Mouse (Mus musculus) heart, postnatal 0 days (tissue): ENCODE results near the gene Alpi. TPM values are rescaled to one million over a fixed set of nuclear protein-coding genes. Genes with fewer than 3 reads are reported as not detected.
A peak's percentile ranks its signal among the peaks of the same experiment; 100 is the strongest.

Experiments used
- ATAC-seq: fragments of 200-750 bp; cut with Nextera tagmentation; 2 replicates; pipeline ENCODE4 v1.8.0; 2017; ENCODE audit warnings: low read depth, moderate number of reproducible peaks, moderate library complexity; ENCODE audit not compliant: insufficient read depth
- DNase-seq: peaks from one replicate; pipeline ENCODE4 v3.0.0-alpha.2; 2016; ENCODE audit warnings: low spot score
- H3K27ac ChIP-seq: fragments of 300-500 bp; sonication (generic); 2 replicates; pipeline ENCODE4 v1.5.1; 2014; ENCODE audit warnings: low read depth, mild to moderate bottlenecking
- H3K27me3 ChIP-seq: fragments of 300-500 bp; sonication (generic); 2 replicates; pipeline ENCODE4 v1.6.1; 2014; ENCODE audit warnings: low read length, mixed read lengths; ENCODE audit not compliant: control insufficient read depth, insufficient read depth
- H3K36me3 ChIP-seq: fragments of 300-500 bp; sonication (generic); replicated peaks from 2 replicates; pipeline ENCODE4 v1.6.1; 2014; ENCODE audit warnings: low read length, mixed read lengths; ENCODE audit not compliant: control insufficient read depth, insufficient read depth
- H3K4me1 ChIP-seq: fragments of 300-500 bp; sonication (generic); 2 replicates; pipeline ENCODE4 v1.6.1; 2014; ENCODE audit warnings: antibody characterized with exemption; ENCODE audit not compliant: control insufficient read depth, insufficient read depth
- H3K4me2 ChIP-seq: fragments of 300-500 bp; sonication (generic); 2 replicates; pipeline ENCODE4 v1.6.1; 2014; ENCODE audit warnings: low read depth, mild to moderate bottlenecking, low read length, moderate library complexity
- H3K4me3 ChIP-seq: fragments of 300-500 bp; sonication (generic); 2 replicates; pipeline ENCODE4 v1.5.1; 2014; ENCODE audit warnings: low read depth, low read length
- H3K9ac ChIP-seq: fragments of 300-500 bp; sonication (generic); replicated peaks from 2 replicates; pipeline ENCODE4 v1.6.1; 2014; ENCODE audit warnings: low read depth, low read length, mixed read lengths
- H3K9me3 ChIP-seq: fragments of 300-500 bp; sonication (generic); replicated peaks from 2 replicates; pipeline ENCODE4 v1.6.1; 2016; ENCODE audit warnings: low read length; ENCODE audit not compliant: control insufficient read depth
- CTCF ChIP-seq: IDR thresholded peaks from 2 replicates; pipeline ENCODE4 v1.5.1; 2016; ENCODE audit warnings: antibody characterized with exemption, control low read depth, low read depth
- EP300 ChIP-seq: IDR thresholded peaks from 2 replicates; pipeline ENCODE4 v1.6.1; 2016; ENCODE audit warnings: antibody characterized with exemption, low read depth
- WGBS: fragments of 180-500 bp; shearing (Covaris S2); extraction: QIAGEN DNeasy Blood & Tissue Kit; methylation state at CpG from one replicate; pipeline ENCODE4 v1.1.7; 2014; 5-methylcytosine and 5-hydroxymethylcytosine counted together
- polyA plus RNA-seq: library from polyadenylated mRNA; unstranded; fragments of >200 nt; fragmentation: Nextera tagmentation; extraction: Ambion mirVana; gene quantifications from 2 replicates; pipeline ENCODE4 v1.2.1, GENCODE M21; 2015
- total RNA-seq: library from RNA; depleted of rRNA; stranded (reverse); fragments of >200 nt; gene quantifications from 2 replicates; pipeline ENCODE4 v1.2.3, GENCODE M21; 2014; ENCODE audit warnings: low replicate concordance

Gene Alpi
- total and polyA plus RNA-seq, 2 experiments from 2014 or later: not detected

GRCm38 (mm10) chr1:87106536-87106935 lies 5.1 kb upstream of the Alpi start:
- H3K4me3 ChIP-seq: no peak overlapping the region
- no peak overlapping the region for H3K4me2 ChIP-seq
- H3K36me3 ChIP-seq: no peaks in the 10 kb centered on the region
- H3K9ac ChIP-seq: no peak overlapping the region
- no peak overlapping the region for H3K27ac ChIP-seq
- H3K9me3 ChIP-seq: no peaks in the 10 kb centered on the region
- ATAC-seq: no peak
- TF ChIP-seq EP300 (no peak), CTCF (no peak)
- DNase-seq: no peak
- no peaks in the 10 kb centered on the region for H3K4me1 ChIP-seq
- H3K27me3 ChIP-seq: no peaks in the 10 kb centered on the region
- WGBS: 71% methylated on average over 8 of the region's 8 CpGs

- Histone ChIP-seq H3K4me3 (no peak overlapping the region), H3K9me3 (no peaks in the 10 kb centered on the region), H3K27me3 (peaks cover 9% of the 10 kb centered on the region), H3K4me1 (no peaks in the 10 kb centered on the region; the same call in 1 of the 2 replicates), H3K36me3 (no peaks in the 10 kb centered on the region), H3K27ac (no peak overlapping the region), H3K4me2 (no peak overlapping the region), H3K9ac (no peak overlapping the region)
- TF ChIP-seq EP300 (no peak), CTCF (no peak)
- DNase-seq (no peak), ATAC-seq (no peak)
- WGBS: 84% methylated on average over 1 of the region's 1 CpGs
Observed at GRCm38 (mm10) chr1:87103936-87104335, 2.5 kb upstream of the Alpi start.

- DNase-seq: no peak
- no peak for TF ChIP-seq EP300
- no peak for TF ChIP-seq CTCF
- peaks cover 10% of the 10 kb centered on the region for H3K27me3 ChIP-seq
- no peak overlapping the region for H3K27ac ChIP-seq
- ATAC-seq: no peak
- no peak overlapping the region for H3K4me2 ChIP-seq
- no peaks in the 10 kb centered on the region for H3K9me3 ChIP-seq
- no peak overlapping the region for H3K9ac ChIP-seq
- H3K36me3 ChIP-seq: no peaks in the 10 kb centered on the region
- H3K4me1 ChIP-seq: no peaks in the 10 kb centered on the region; the same call in 1 of the 2 replicates
- 81% methylated on average over 3 of the region's 3 CpGs for WGBS
- no peak overlapping the region for H3K4me3 ChIP-seq
Observed at GRCm38 (mm10) chr1:87102114-87102513, 708 bp upstream of the Alpi start.

- 17% methylated on average over 30 of the region's 30 CpGs for WGBS
- no peak overlapping the region for H3K4me3 ChIP-seq
- ATAC-seq: peak; percentile 42; the same call in 1 of the 2 replicates
Observed at GRCm38 (mm10) chr1:87098358-87098975, 2.9 kb downstream of the Alpi start.

DNA sequence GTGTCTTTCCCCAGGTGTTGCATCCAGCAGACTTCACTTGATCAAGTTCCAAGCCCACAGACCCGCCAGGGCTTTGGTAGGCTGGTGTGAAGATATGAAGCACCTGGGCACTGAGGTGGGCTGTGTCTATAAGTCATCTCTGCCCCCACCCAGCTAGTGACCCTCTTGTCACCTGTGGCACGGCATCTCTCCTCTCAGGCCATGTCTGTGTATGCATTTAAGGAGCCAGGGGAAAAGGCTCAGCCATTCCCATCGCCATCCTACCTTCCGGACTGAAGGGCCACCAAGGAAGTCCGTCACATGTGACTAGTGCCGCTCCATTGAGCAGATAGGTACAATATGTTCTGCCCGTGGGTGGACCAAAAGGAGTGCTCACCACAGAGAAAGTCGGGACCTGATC lies 5.8 kb downstream of the Alpi start:
- no peak overlapping the region for H3K27ac ChIP-seq
- H3K36me3 ChIP-seq: no peaks in the 10 kb centered on the region
- no peak overlapping the region for H3K9ac ChIP-seq
- TF ChIP-seq CTCF (no peak), EP300 (no peak)
- no peak overlapping the region for H3K4me2 ChIP-seq
- 77% methylated on average over 8 of the region's 8 CpGs for WGBS
- DNase-seq: no peak
- no peak overlapping the region for H3K4me3 ChIP-seq
- no peaks in the 10 kb centered on the region; the same call in 1 of the 2 replicates for H3K4me1 ChIP-seq
- ATAC-seq: no peak
- no peaks in the 10 kb centered on the region for H3K9me3 ChIP-seq
- peaks cover 15% of the 10 kb centered on the region for H3K27me3 ChIP-seq

More at GRCm38 (mm10) chr1:87098358-87098975, 2.9 kb downstream of the Alpi start:
- Histone ChIP-seq H3K9me3 (no peaks in the 10 kb centered on the region), H3K4me1 (no peaks in the 10 kb centered on the region; the same call in 1 of the 2 replicates), H3K36me3 (no peaks in the 10 kb centered on the region), H3K4me2 (no peak overlapping the region; the same call in 1 of the 2 replicates), H3K9ac (no peak overlapping the region), H3K27ac (no peak overlapping the region), H3K27me3 (peaks cover 15% of the 10 kb centered on the region)
- no peak for DNase-seq
- TF ChIP-seq EP300 (no peak), CTCF (peak; percentile 62)

DNA sequence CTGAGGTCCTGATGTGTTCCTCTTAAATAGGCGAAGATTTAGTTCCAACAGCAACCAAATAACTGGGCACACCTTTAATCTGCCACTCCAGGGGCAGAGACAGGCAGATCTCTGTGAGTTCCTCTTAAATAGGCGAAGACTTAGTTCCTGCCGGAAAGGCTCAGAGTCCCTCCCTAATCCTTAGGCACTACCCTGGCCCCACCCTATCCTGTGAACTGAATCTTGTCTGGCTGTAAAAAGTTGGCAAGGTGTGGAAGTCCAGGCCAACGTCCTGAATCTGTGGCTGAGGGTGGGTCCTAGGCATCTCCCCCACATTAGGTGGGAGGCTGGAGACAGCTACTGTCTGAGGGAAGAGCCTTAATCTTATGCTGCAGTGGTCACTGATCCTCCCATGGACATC lies 11.6 kb downstream of the Alpi start, which contains the start of gene Alppl2:
Alppl2 (minus strand) TSS at position 101 of the 400 bp plus-strand sequence.
- ATAC-seq: no peak
- no peaks in the 10 kb centered on the region for H3K36me3 ChIP-seq

More for the DNA sequence above, 11.6 kb downstream of the Alpi start, which contains the start of gene Alppl2:
- H3K27me3 ChIP-seq: no peaks in the 10 kb centered on the region
- H3K4me2 ChIP-seq: no peak within 1 kb of the TSS
- H3K9ac ChIP-seq: no peak within 1 kb of the TSS
- no peak for TF ChIP-seq CTCF
- no peak for TF ChIP-seq EP300
- WGBS: 66% methylated on average over 4 of the region's 4 CpGs
- H3K4me1 ChIP-seq: no peaks in the 10 kb centered on the region
- no peak within 1 kb of the TSS for H3K4me3 ChIP-seq
- no peaks in the 10 kb centered on the region for H3K9me3 ChIP-seq
- no peak for DNase-seq
- no peak within 1 kb of the TSS for H3K27ac ChIP-seq
